In the genomic region with DNA sequence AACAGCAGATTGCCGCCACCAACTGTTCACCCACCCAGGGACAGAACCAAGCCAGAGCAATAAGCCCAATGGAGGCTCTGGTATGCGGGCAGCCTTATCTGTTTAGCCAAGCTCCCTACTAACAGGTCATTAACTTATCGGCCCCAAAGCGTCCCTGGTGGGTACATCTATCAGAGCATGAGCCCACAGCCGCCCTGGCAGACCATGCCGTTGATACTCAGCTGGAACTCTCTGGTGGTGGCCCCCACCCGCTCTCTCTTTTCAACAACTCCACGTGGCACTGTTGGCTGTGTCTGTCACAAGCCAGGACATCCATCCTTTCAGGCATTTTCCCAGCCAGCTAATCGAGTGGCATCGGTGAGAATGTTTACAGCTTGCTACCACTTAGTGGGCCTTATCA, we compare ENCODE assay signal across 19 mouse cellular contexts.
DNase-seq lines count a peak whose midpoint lies in the region; ATAC-seq lines count a peak whose summit lies in the region.
"Had no signal": no experiment of that assay in that cellular context is flagged by ENCODE, and none has a peak within 500 bp of the region (broad histone marks: within the 10 kb centered on the region; RNA-seq: fewer than 3 reads in every experiment).

No protein-coding gene starts in this region.

- 7% methylated on average over 10 of the region's 10 CpGs for WGBS in heart, embryonic 11.5 days (ENCODE audit: insufficient replicate concordance)
- 15% methylated on average over 10 of the region's 10 CpGs for WGBS in heart, embryonic 15.5 days

- no peak for ATAC-seq in heart, embryonic 11.5 days (replicated peaks; ENCODE audit: insufficient number of reproducible peaks, low FRiP score, low TSS enrichment)
- peak; percentile 63; the same call in 1 of the 2 replicates for ATAC-seq in heart, embryonic 15.5 days (replicated peaks; ENCODE audit: insufficient number of reproducible peaks, insufficient read depth, low FRiP score, low read depth)
- ATAC-seq: forebrain, embryonic 15.5 days; intestine, embryonic 15.5 days had no signal

- no peak overlapping the region for H3K27ac ChIP-seq in heart, embryonic 11.5 days (ENCODE audit: low read depth, low read length)
- H3K27ac ChIP-seq in heart, embryonic 15.5 days: no peak overlapping the region
- H3K27ac ChIP-seq: embryonic facial prominence, embryonic 12.5 days; forebrain, embryonic 15.5 days; hindbrain, embryonic 10.5 days; hindbrain, embryonic 14.5 days; intestine, embryonic 15.5 days had no signal

- intact Hi-C loops in heart, postnatal 36 days (cut with DNase I): no loop called here

- no peak overlapping the region for H3K9ac ChIP-seq in heart, embryonic 11.5 days (ENCODE audit: low read depth, low read length)
- no peak overlapping the region for H3K9ac ChIP-seq in heart, embryonic 15.5 days
- H3K9ac ChIP-seq: embryonic facial prominence, embryonic 12.5 days; forebrain, embryonic 15.5 days; hindbrain, embryonic 14.5 days; intestine, embryonic 15.5 days had no signal

- no peaks in the 10 kb centered on the region for H3K36me3 ChIP-seq in heart, embryonic 11.5 days (ENCODE audit: control insufficient read depth, insufficient read depth, low read length)
- H3K36me3 ChIP-seq in heart, embryonic 15.5 days: no peaks in the 10 kb centered on the region
- H3K36me3 ChIP-seq: embryonic facial prominence, embryonic 12.5 days; forebrain, embryonic 15.5 days; hindbrain, embryonic 10.5 days; intestine, embryonic 15.5 days had no signal

- no peaks in the 10 kb centered on the region for H3K9me3 ChIP-seq in heart, embryonic 11.5 days (replicated peaks; ENCODE audit: control insufficient read depth, low read length)
- no peaks in the 10 kb centered on the region; the same call in 1 of the 2 replicates for H3K9me3 ChIP-seq in heart, embryonic 15.5 days (replicated peaks)
- H3K9me3 ChIP-seq: forebrain, embryonic 15.5 days; intestine, embryonic 15.5 days had no signal

- H3K27me3 ChIP-seq in heart, embryonic 11.5 days (ENCODE audit: control insufficient read depth, insufficient read depth, low read length): peaks cover 12% of the 10 kb centered on the region
- H3K27me3 ChIP-seq in heart, embryonic 15.5 days: peaks cover 30% of the 10 kb centered on the region
- H3K27me3 ChIP-seq: CH12.LX; forebrain, embryonic 15.5 days had no signal

- DNase-seq in heart, postnatal 36 days: no peak
- DNase-seq in heart, adult 9 months (ENCODE audit: low spot score in 2 of 2): no peak
- DNase-seq in heart, postnatal 4 days: peak; percentile 17
- DNase-seq in MN1 (ENCODE audit: low spot score): no peak
- DNase-seq in gastrocnemius, postnatal 10 days: no peak
- DNase-seq: adrenal gland, adult 8-10 months; adrenal gland, postnatal 36 days; cerebellum, adult 11 months; cerebellum, adult 8-10 months; cerebellum, postnatal 14 days; kidney, adult 18-20 months had no signal

- H3K4me2 ChIP-seq in heart, embryonic 11.5 days: peak overlapping the region; percentile 23
- H3K4me2 ChIP-seq in heart, embryonic 15.5 days: no peak overlapping the region; the same call in 1 of the 2 replicates
- H3K4me2 ChIP-seq: embryonic facial prominence, embryonic 12.5 days; forebrain, embryonic 15.5 days; hindbrain, embryonic 14.5 days; intestine, embryonic 15.5 days had no signal

- no peak overlapping the region for H3K4me3 ChIP-seq in heart, embryonic 11.5 days (ENCODE audit: low read depth, low read length)
- H3K4me3 ChIP-seq in heart, embryonic 15.5 days: no peak overlapping the region
- H3K4me3 ChIP-seq: embryonic facial prominence, embryonic 12.5 days; forebrain, embryonic 15.5 days; hindbrain, embryonic 10.5 days; intestine, embryonic 15.5 days had no signal

- peaks cover 6% of the 10 kb centered on the region; the same call in 1 of the 2 replicates for H3K4me1 ChIP-seq in heart, embryonic 11.5 days (ENCODE audit: control insufficient read depth, insufficient read depth, low read length)
- peaks cover 7% of the 10 kb centered on the region for H3K4me1 ChIP-seq in heart, embryonic 15.5 days (replicated peaks)
- H3K4me1 ChIP-seq: embryonic facial prominence, embryonic 12.5 days; forebrain, embryonic 15.5 days; hindbrain, embryonic 10.5 days; intestine, embryonic 15.5 days had no signal
